Mouse (Mus musculus) megakaryocyte, embryonic 14.5 days (primary cell): ENCODE data around the gene Slc5a6.

Experiments
- FLI1 ChIP-seq: IDR thresholded peaks from 2 replicates; pipeline ENCODE4 v1.6.1; 2012; ENCODE audit warnings: low read length, inconsistent platforms, mixed read lengths
- GATA1 ChIP-seq: IDR thresholded peaks from 3 replicates; pipeline ENCODE4 v1.6.1; 2012; ENCODE audit warnings: mixed read lengths, low read length, inconsistent platforms, borderline replicate concordance

GRCm38 (mm10) chr5:30994910-30995635 is 53.7 kb downstream of the Slc5a6 start:
- TF ChIP-seq FLI1 (no peak), GATA1 (no peak)
